Mouse (Mus musculus) mouse embryonic stem cell (cell line): ENCODE measurements around the gene Inca1.

Experiments used
- in situ Hi-C, 2 experiments: fragments of 300-500 bp; cut with MboI; formaldehyde crosslinking; loops; 1 replicate in 1 of 2; 3 replicates in 1 of 2; pipeline ENCODE4 v1.14.3; 2019 to 2020; ENCODE audit warnings: low sequenced_read_pairs in 2 of 2, low pct_unique_long_range_greater_than_20kb in 1 of 2, mixed read lengths in 1 of 2; ENCODE audit not compliant: unreplicated experiment in 1 of 2

Inca1 gene

DNA sequence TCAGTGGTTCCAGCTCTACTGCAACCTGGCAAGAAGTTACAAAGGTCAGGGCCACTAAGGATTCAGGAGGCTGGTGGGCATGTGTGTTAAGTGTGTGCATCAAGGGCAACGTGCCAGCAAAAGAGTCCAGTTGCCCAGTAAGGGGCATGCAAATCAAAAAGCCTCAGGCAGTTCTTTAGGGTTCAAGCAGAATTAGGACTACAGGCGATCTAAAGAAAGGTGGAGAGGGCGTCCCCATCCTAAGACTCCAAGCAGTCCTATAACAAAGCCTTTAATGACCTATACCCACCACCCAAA is 53.7 kb downstream of the Inca1 start:
- in situ Hi-C loops, result no loop called here

GRCm38 (mm10) chr11:70645461-70646258 is 54.3 kb downstream of the Inca1 start:
- in situ Hi-C loops, result no loop called here

- in situ Hi-C loops, result no loop called here
Measured at GRCm38 (mm10) chr11:70644564-70645103, 55.3 kb downstream of the Inca1 start.

- in situ Hi-C loops, result no loop called here
Measured at GRCm38 (mm10) chr11:70643051-70643450, 56.9 kb downstream of the Inca1 start.

DNA sequence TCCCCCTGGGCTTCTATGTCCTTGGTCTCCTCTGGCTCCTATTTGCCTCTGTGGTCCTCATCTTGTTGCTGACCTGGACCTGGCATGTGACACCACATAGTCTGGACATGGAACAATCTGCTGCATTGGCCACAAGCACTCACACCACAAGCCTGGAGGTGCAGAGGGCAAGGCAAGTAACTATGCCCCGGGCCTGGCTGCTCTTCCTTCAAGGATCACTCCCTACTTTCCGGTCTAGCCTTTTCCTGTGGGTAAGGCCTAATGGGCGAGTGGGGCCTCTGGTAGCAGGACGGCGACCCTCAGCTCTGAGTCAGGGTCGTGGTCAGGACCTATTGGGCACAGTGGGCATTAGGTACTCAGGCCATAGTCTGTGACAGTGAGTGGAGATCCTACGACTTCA is 58.7 kb downstream of the Inca1 start:
- in situ Hi-C loops, result no loop called here

- in situ Hi-C loops, result no loop called here
Measured at GRCm38 (mm10) chr11:70639976-70640375, 60.0 kb downstream of the Inca1 start.

GRCm38 (mm10) chr11:70638714-70639278 is 61.2 kb downstream of the Inca1 start, which contains the start of gene Gp1ba:
TSS of gene Gp1ba (plus strand) at chr11:70639122.
- in situ Hi-C loops, result no loop called here
